Mouse (Mus musculus) embryonic fibroblast, embryonic 13.5 days (primary cell): Measurements from ENCODE around the gene Gm7534. TPM values are rescaled to one million over a fixed set of nuclear protein-coding genes. Genes with fewer than 3 reads are reported as not detected.

Experiments used
- H3K27ac ChIP-seq: 2 replicates; pipeline ENCODE4 v1.5.1; 2012; ENCODE audit warnings: low read length, control low read depth, inconsistent platforms; ENCODE audit not compliant: insufficient read depth
- H3K4me1 ChIP-seq: 2 replicates; pipeline ENCODE4 v1.6.1; 2011; ENCODE audit warnings: low read length; ENCODE audit not compliant: control insufficient read depth, insufficient read depth
- H3K4me3 ChIP-seq: 2 replicates; pipeline ENCODE4 v1.5.1; 2011; ENCODE audit warnings: mild to moderate bottlenecking, control low read depth, low read length; ENCODE audit not compliant: insufficient read depth
- CTCF ChIP-seq: IDR thresholded peaks from 2 replicates; pipeline ENCODE4 v1.5.1; 2011; ENCODE audit warnings: mild to moderate bottlenecking, control low read depth, low read length, moderate library complexity, borderline replicate concordance; ENCODE audit not compliant: insufficient read depth
- POLR2A ChIP-seq: IDR thresholded peaks from 2 replicates; pipeline ENCODE4 v1.6.1; 2011; ENCODE audit warnings: low read depth, mild to moderate bottlenecking, control low read depth, low read length, moderate library complexity
- polyA plus RNA-seq: library from polyadenylated mRNA; stranded (reverse); fragments of >200 nt; gene quantifications from 2 replicates; pipeline ENCODE4 v1.2.4, GENCODE M21; 2011; ENCODE audit warnings: low read depth; ENCODE audit not compliant: missing spikeins, insufficient read length

Gm7534 gene
- polyA plus RNA-seq, result not detected in 2 replicates

- TF ChIP-seq POLR2A (no peak), CTCF (no peak)
- H3K4me1 ChIP-seq, result no peaks in the 10 kb centered on the region
- H3K27ac ChIP-seq, result no peak within 1 kb of the TSS
- no peak within 1 kb of the TSS for H3K4me3 ChIP-seq
Observed at GRCm38 (mm10) chr4:134202904-134203303, at the start of gene Gm7534. TSS of gene Gm7534 (minus strand) at chr4:134203004.

DNA sequence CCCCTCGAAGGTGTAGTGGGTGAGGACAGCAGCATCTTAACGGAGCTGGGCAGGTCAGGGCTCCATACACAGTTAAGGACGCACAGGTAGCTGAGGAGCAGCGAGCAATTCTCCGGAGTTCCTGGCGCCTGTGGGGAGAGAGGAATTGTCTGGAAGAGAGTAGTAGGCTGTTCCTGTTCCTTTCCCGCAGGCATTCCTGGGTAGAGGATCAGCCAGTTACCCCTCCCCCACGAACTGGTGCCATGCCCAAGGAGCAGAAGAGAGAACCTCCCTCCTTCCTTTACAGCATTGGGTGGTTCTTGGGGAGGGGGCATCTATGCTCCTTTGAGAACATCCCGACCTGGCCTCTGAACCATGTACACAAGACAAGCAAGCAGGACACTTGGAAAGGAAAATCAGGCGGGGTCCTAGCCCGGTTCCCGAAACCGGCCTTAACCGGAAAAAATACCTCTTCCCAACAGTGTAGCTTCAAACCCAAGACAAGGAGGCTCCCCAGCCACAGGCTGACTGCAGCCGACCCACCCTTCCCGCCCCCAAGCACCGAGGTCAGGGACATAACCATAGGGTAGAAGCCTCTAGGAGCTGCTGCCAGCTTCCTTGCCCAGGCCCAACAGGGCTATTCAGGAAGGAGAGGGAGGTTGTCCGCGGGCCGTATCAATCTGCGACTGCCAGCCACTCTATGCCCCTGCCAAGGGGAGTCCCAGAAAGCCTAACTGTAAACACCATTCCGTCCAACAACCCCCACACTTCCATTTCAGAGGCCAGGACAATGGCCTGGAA lies 49.5 kb upstream of the Gm7534 start:
- TF ChIP-seq POLR2A (no peak), CTCF (no peak)
- Histone ChIP-seq H3K27ac (no peak overlapping the region), H3K4me1 (no peaks in the 10 kb centered on the region; the same call in 1 of the 2 replicates), H3K4me3 (no peak overlapping the region)

GRCm38 (mm10) chr4:134251241-134252130 lies 48.7 kb upstream of the Gm7534 start:
- no peaks in the 10 kb centered on the region; the same call in 1 of the 2 replicates for H3K4me1 ChIP-seq
- H3K4me3 ChIP-seq, result peak overlapping the region; percentile 23
- TF ChIP-seq POLR2A (no peak), CTCF (no peak)
- no peak overlapping the region for H3K27ac ChIP-seq

DNA sequence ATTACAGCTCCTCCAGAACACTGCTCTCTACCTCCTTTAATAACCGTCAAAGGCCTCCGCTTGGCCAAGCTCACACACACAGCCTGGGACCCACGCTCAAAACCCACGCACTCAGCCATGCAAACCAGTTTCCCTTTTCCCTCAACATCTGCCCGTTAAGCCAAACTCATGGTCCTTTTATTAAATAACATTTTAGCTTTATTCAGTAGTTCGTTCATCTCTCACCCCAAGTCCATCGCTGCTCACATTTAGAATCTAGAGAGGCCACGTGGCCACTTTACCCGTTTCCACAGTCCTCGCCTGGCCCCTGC lies 48.1 kb upstream of the Gm7534 start:
- no peaks in the 10 kb centered on the region; the same call in 1 of the 2 replicates for H3K4me1 ChIP-seq

DNA sequence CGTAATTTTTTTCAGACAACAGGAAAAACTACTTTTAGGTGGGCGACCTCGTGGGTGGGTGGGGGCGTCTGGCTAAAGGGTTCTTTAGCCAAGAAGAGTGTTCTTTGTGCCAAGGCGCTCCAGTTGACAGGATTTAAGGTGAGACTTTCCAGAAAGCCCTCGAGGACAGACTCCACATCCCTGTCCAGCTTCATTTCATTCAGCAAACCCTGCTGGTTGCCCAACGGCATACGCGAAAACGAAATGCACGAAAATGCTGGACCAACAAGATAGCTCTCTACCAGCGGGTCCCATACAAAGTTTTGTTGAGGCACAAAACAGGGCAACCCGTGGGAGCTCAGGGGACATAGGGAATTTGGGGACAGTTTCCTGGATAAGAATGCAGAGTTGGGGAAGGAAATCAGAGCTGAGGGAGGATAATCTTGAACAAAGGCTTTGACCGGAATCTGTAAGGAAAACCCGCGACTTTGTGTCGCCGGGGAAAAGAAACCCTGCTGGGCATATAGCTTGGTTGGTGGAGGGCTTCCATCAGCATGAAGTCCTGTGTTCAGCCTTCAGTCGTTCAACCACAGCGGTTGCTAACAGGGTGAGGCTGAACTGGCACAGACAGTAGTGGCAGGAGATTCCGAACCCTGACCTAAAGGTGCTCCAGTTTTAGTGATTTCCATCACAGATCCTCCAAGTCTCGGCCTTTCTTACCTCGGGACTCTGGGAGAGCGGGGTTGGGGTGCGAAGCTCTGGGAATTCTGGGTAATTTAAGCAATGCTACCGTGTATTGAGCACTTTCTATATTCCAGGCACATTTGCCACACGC lies 47.5 kb upstream of the Gm7534 start:
- Histone ChIP-seq H3K27ac (no peak overlapping the region), H3K4me3 (no peak overlapping the region; the same call in 1 of the 2 replicates), H3K4me1 (no peaks in the 10 kb centered on the region; the same call in 1 of the 2 replicates)
- TF ChIP-seq POLR2A (no peak), CTCF (no peak)

More for the DNA sequence above, 48.1 kb upstream of the Gm7534 start:
- TF ChIP-seq POLR2A (no peak), CTCF (no peak)
- Histone ChIP-seq H3K4me3 (peak overlapping the region; percentile 23), H3K27ac (no peak overlapping the region)

GRCm38 (mm10) chr4:134249651-134250050 lies 46.8 kb upstream of the Gm7534 start:
- no peaks in the 10 kb centered on the region; the same call in 1 of the 2 replicates for H3K4me1 ChIP-seq
- no peak overlapping the region for H3K27ac ChIP-seq
- TF ChIP-seq CTCF (peak; percentile 74), POLR2A (no peak)
- peak overlapping the region; percentile 23 for H3K4me3 ChIP-seq

DNA sequence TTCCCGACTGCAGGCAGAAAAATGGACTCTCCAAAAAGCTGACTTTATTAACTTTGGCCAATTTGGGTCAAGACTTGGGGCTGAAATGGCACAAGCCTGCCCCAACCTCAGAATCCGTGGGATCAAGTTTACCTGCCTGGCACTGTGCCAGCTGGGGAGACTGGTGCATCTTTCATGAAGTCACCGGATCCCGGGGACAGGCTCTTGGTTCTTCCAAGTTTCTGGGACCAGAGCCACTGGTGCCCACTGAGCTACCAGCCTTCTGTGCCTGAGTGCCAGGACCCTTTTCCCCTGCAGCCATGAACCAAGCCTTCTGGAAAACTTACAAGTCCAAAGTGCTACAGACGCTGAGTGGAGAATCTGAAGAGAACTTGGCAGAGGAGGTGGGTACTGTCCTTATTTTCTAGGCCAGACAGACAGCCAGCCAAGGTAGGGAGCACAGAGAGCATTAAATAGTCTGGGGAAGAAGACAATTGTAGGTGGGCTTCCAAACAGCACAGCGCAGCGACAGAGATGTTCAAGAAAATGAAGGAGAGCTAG lies 44.0 kb upstream of the Gm7534 start, which contains the start of gene Gm30191:
Gm30191 (plus strand) TSS at position 217 of the 540 bp plus-strand sequence.
- Histone ChIP-seq H3K27ac (no peak within 1 kb of the TSS), H3K4me1 (no peaks in the 10 kb centered on the region; the same call in 1 of the 2 replicates), H3K4me3 (peak within 1 kb of the TSS; percentile 14; the same call in 1 of the 2 replicates)
- TF ChIP-seq POLR2A, result no peak

GRCm38 (mm10) chr4:134246256-134246655 lies 43.5 kb upstream of the Gm7534 start:
- no peaks in the 10 kb centered on the region; the same call in 1 of the 2 replicates for H3K4me1 ChIP-seq
- H3K27ac ChIP-seq, result no peak overlapping the region
- H3K4me3 ChIP-seq, result no peak overlapping the region
- TF ChIP-seq CTCF (no peak), POLR2A (no peak)
